Mouse (Mus musculus) right cerebral cortex, adult 18-20 months (tissue): ENCODE results near the gene Zfp866.

Experiments used
- DNase-seq: peaks from one replicate; pipeline ENCODE4 v3.0.0; 2022; ENCODE audit warnings: mixed read lengths

The Zfp866 gene

DNA sequence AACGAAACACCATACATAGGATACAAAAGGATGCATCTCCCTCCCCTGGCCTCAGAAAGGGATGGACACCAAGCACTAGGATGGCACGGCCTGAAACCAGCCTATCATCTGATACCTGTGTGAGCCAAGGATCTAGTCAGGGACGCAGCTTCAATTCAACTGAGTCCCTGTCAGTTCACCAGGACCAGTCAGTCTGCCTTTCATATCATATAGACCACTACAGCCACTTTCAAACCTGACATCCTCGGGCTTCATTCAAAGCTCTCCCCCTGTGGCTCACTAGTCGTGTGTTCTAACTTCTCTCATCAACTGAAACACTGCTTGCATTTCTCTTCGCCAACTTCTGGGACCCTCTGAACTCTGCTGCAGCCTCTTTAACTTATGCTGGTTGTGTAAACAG lies 75.6 kb downstream of the Zfp866 start:
- DNase-seq = no peak

DNA sequence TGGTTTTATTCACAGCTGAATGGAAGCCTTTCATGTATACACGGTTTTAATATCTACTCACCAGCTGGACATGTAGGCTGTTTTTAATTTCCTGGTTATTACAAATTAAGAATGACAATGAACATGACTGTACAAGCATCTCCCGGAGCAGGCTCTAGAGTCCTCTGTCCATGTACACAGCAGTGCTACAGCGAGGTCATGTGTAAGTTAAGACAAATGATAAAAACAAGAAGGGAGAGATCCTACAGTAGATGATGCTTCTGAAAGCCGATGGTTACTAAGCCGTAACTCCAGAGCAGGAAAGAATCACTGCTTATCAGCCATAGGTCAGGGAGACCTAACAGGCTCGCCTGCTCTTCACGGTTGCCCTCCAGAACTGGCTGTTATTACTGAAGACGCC lies 77.5 kb downstream of the Zfp866 start:
- DNase-seq = no peak
